Comparison of ENCODE assay signal across 9 mouse cellular contexts in the genomic region with DNA sequence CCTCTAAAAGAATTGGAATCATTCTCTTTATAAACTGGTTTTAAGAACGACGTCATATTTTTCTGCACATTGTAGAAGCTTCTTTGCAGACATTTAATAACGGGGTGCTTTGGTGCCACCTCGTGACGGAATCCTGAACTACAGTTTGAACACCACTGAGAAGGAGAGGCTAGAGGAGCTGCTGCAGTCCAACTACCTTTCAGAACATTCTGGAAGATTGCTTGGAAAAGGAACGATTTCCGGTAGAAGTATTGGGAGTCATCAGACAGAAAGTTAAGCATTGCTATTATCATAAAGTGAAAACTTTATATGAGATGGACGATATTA. TPM values are rescaled to one million over a fixed set of nuclear protein-coding genes. Genes with fewer than 3 reads are reported as not detected.
DNase-seq lines count a peak whose midpoint lies in the region; ATAC-seq and TF ChIP-seq lines count a peak whose summit lies in the region.
"Had no signal": no experiment of that assay in that cellular context is flagged by ENCODE, and none has a peak within 500 bp of the region (broad histone marks: within the 10 kb centered on the region; RNA-seq: fewer than 3 reads in every experiment).

No protein-coding gene starts in this region.

- TF ChIP-seq POLR2A in small intestine, adult 2 months (IDR thresholded peaks at IDR 0.05; ENCODE audit: low read depth, low read length) = no peak

- H3K9ac ChIP-seq in forebrain, embryonic 14.5 days (ENCODE audit: low read length) = no peak overlapping the region
- no peak overlapping the region for H3K9ac ChIP-seq in midbrain, embryonic 11.5 days (ENCODE audit: low read length)

- no peak overlapping the region for H3K4me2 ChIP-seq in forebrain, embryonic 14.5 days (ENCODE audit: low read length)
- H3K4me2 ChIP-seq in midbrain, embryonic 11.5 days = no peak overlapping the region

- WGBS in forebrain, embryonic 14.5 days = 28% methylated on average over 8 of the region's 8 CpGs
- 25% methylated on average over 8 of the region's 8 CpGs for WGBS in midbrain, embryonic 11.5 days
- WGBS in small intestine, adult 2 months = 13% methylated on average over 8 of the region's 8 CpGs

- POLR2A ChIA-PET in Patski (lab: Charles Lee) = no interaction called here

- intact Hi-C loops in left cerebral cortex, adult 2 months (cut with DNase I) = no loop called here

- no peak for ATAC-seq in Patski
- peak; percentile 67; the same call in 1 of the 2 replicates for ATAC-seq in forebrain, embryonic 14.5 days
- ATAC-seq in hematopoietic stem cell, adult 5-6 weeks (replicated peaks in 1 of 2; ENCODE audit: insufficient read depth in 1 of 2, low FRiP score in 2 of 2, low TSS enrichment in 1 of 2, low read depth in 1 of 2, poor library complexity in 2 of 2, severe bottlenecking in 2 of 2) = peak; percentile 59 to 69
- ATAC-seq in midbrain, embryonic 11.5 days (ENCODE audit: low FRiP score) = peak; percentile 57; the same call in 1 of the 2 replicates
- no peak; the same call in 1 of the 2 replicates for ATAC-seq in megakaryocyte, adult 5-6 weeks (ENCODE audit: poor library complexity, severe bottlenecking)

- no peak overlapping the region for H3K27ac ChIP-seq in forebrain, embryonic 14.5 days (ENCODE audit: low read depth, low read length)
- no peak overlapping the region for H3K27ac ChIP-seq in left cerebral cortex, adult 2 months
- H3K27ac ChIP-seq in midbrain, embryonic 11.5 days (ENCODE audit: low read depth, low read length) = no peak overlapping the region
- no peak overlapping the region for H3K27ac ChIP-seq in small intestine, adult 2 months (ENCODE audit: insufficient read depth, low read depth, low read length)

- peak; percentile 74 for TF ChIP-seq CTCF in Patski (IDR thresholded peaks at IDR 0.05)
- peak; percentile 77 for TF ChIP-seq CTCF in left cerebral cortex, adult 2 months (IDR thresholded peaks at IDR 0.05)
- TF ChIP-seq CTCF in small intestine, adult 2 months (IDR thresholded peaks at IDR 0.05; ENCODE audit: extremely low read depth, insufficient read length, insufficient replicate concordance, low read depth, low read length) = peak; percentile 21; the same call in 1 of the 2 replicates

- DNase-seq in Patski (ENCODE audit: low read depth, low spot score) = peak; percentile 13
- DNase-seq in c-Kit-positive CD71-negative TER-119-negative erythroid progenitor cells, embryonic 14.5 days (ENCODE audit: low read depth) = peak; percentile 45
- DNase-seq in forebrain, embryonic 14.5 days (ENCODE audit: low spot score) = peak; percentile 81
- DNase-seq in left cerebral cortex, adult 2 months (ENCODE audit: extremely low spot score in 1 of 2, low spot score in 2 of 2) = peak; percentile 78 to 88
- peak; percentile 97 for DNase-seq in midbrain, embryonic 11.5 days (ENCODE audit: low spot score, missing footprints)

- in situ Hi-C loops in Patski (cut with MboI; ENCODE audit: low pct_unique_long_range_greater_than_20kb) = no loop called here

- H3K9me3 ChIP-seq in forebrain, embryonic 14.5 days (replicated peaks; ENCODE audit: control insufficient read depth, low read length) = no peaks in the 10 kb centered on the region
- H3K9me3 ChIP-seq in midbrain, embryonic 11.5 days (ENCODE audit: control insufficient read depth, low read length) = no peaks in the 10 kb centered on the region

- no peak overlapping the region for H3K4me3 ChIP-seq in forebrain, embryonic 14.5 days (ENCODE audit: low read depth, low read length)
- peak overlapping the region; percentile 32; the same call in 1 of the 2 replicates for H3K4me3 ChIP-seq in left cerebral cortex, adult 2 months
- no peak overlapping the region for H3K4me3 ChIP-seq in midbrain, embryonic 11.5 days (ENCODE audit: low read depth, low read length)
- no peak overlapping the region for H3K4me3 ChIP-seq in small intestine, adult 2 months (ENCODE audit: low read depth, low read length)

- no peaks in the 10 kb centered on the region for H3K4me1 ChIP-seq in forebrain, embryonic 14.5 days (ENCODE audit: control insufficient read depth, insufficient read depth, low read length)
- no peaks in the 10 kb centered on the region for H3K4me1 ChIP-seq in midbrain, embryonic 11.5 days (ENCODE audit: control insufficient read depth, insufficient read depth, low read length)
- no peaks in the 10 kb centered on the region for H3K4me1 ChIP-seq in small intestine, adult 2 months (ENCODE audit: control insufficient read depth, insufficient read depth, insufficient read length, low read length)

- no peaks in the 10 kb centered on the region for H3K36me3 ChIP-seq in forebrain, embryonic 14.5 days (ENCODE audit: control insufficient read depth, insufficient read depth, low read length)
- H3K36me3 ChIP-seq in midbrain, embryonic 11.5 days (ENCODE audit: control insufficient read depth, insufficient read depth, low read length) = no peaks in the 10 kb centered on the region
- no peaks in the 10 kb centered on the region for H3K36me3 ChIP-seq in small intestine, adult 2 months (ENCODE audit: control insufficient read depth, insufficient read depth, low read length)

- H3K27me3 ChIP-seq in Patski = peaks cover 4% of the 10 kb centered on the region
- H3K27me3 ChIP-seq in forebrain, embryonic 14.5 days (replicated peaks; ENCODE audit: control insufficient read depth, insufficient read depth, low read length) = no peaks in the 10 kb centered on the region
- H3K27me3 ChIP-seq in midbrain, embryonic 11.5 days (ENCODE audit: control insufficient read depth, insufficient read depth, low read length) = no peaks in the 10 kb centered on the region
- no peaks in the 10 kb centered on the region for H3K27me3 ChIP-seq in small intestine, adult 2 months (ENCODE audit: control insufficient read depth, insufficient read depth, low read length)

- CTCF ChIA-PET in Patski (lab: Charles Lee) = no interaction called here

RNA-seq across cellular contexts. Expression of a gene that starts 18.4 kb away (rescaled TPM):
- polyA plus RNA-seq in Patski (2021) = 2.8 TPM
- 206 and 225 TPM in 2 replicates for polyA plus RNA-seq in forebrain, embryonic 14.5 days (2014; fragmentation: Nextera tagmentation; extraction: Ambion mirVana)
- total RNA-seq in hematopoietic stem cell, adult 5-6 weeks (2017) = 1.4 and 4.7 TPM in 2 replicates
- 10 to 100 TPM; 59.2 to 73.2 TPM for total RNA-seq in left cerebral cortex, adult 2 months (2021)
- polyA plus RNA-seq in midbrain, embryonic 11.5 days (2014; fragmentation: Nextera tagmentation; extraction: Ambion mirVana) = 152 and 164 TPM in 2 replicates
- 0.51 and 0.57 TPM in 2 replicates for polyA plus RNA-seq in small intestine, adult 2 months (2012; rRNA removed)
- total RNA-seq in megakaryocyte, adult 5-6 weeks (2015) = not detected in 2 replicates
- not detected in 2 replicates for total RNA-seq in megakaryocyte, adult 5-6 weeks (2017)
- total RNA-seq: neutrophil, adult 5-6 weeks had no signal

RNA-seq across cellular contexts. Expression of a gene that starts 58.0 kb away (rescaled TPM):
- polyA plus RNA-seq in Patski (2021) = 0.68 TPM
- 61.0 and 85.3 TPM in 2 replicates for polyA plus RNA-seq in forebrain, embryonic 14.5 days (2014; fragmentation: Nextera tagmentation; extraction: Ambion mirVana)
- total RNA-seq in hematopoietic stem cell, adult 5-6 weeks (2017) = not detected in 2 replicates
- total RNA-seq in left cerebral cortex, adult 2 months (2021) = 10 to 100 TPM; 29.3 to 31.6 TPM
- polyA plus RNA-seq in midbrain, embryonic 11.5 days (2014; fragmentation: Nextera tagmentation; extraction: Ambion mirVana) = 50.2 and 51.4 TPM in 2 replicates
- polyA plus RNA-seq in small intestine, adult 2 months (2012; rRNA removed) = 0.18 TPM in 1 of 2 replicates, not detected in the other
- total RNA-seq in megakaryocyte, adult 5-6 weeks (2015) = 0.16 TPM in 1 of 2 replicates, not detected in the other
- not detected in 2 replicates for total RNA-seq in megakaryocyte, adult 5-6 weeks (2017)
- total RNA-seq: neutrophil, adult 5-6 weeks had no signal

Comparison
In these comparisons a context has a peak if more than half of its experiments do, and no peak if none do; other contexts are left out.
1. ATAC-seq: peak in forebrain, embryonic 14.5 days (single experiment), hematopoietic stem cell, adult 5-6 weeks (2 of 2) and midbrain, embryonic 11.5 days (single experiment); none in Patski (single experiment) and megakaryocyte, adult 5-6 weeks (single experiment).
2. DNase-seq: peak in every context shown above with its lines; median percentile 97 in midbrain, embryonic 11.5 days; 83 in left cerebral cortex, adult 2 months; 81 in forebrain, embryonic 14.5 days; 45 in c-Kit-positive CD71-negative TER-119-negative erythroid progenitor cells, embryonic 14.5 days; 13 in Patski.
3. CTCF ChIP-seq: peak in every context shown above with its lines; median percentile 77 in left cerebral cortex, adult 2 months; 74 in Patski; 21 in small intestine, adult 2 months.
4. RNA of a gene that starts 18.4 kb away (polyA plus RNA-seq): 206 to 225 TPM in forebrain, embryonic 14.5 days and 152 to 164 TPM in midbrain, embryonic 11.5 days; 2.8 TPM in Patski (single experiment) and 0.51 to 0.57 TPM in small intestine, adult 2 months; every median in the first group is over 10 times any median in the second.
5. RNA of a gene that starts 58.0 kb away (polyA plus RNA-seq): 61.0 to 85.3 TPM in forebrain, embryonic 14.5 days and 50.2 to 51.4 TPM in midbrain, embryonic 11.5 days; 0.68 TPM in Patski (single experiment) and 0.18 TPM in small intestine, adult 2 months; every median in the first group is over 10 times any median in the second.